18 mouse cellular contexts compared by ENCODE assay signal in genomic region chr8:123857361-123857760, GRCm38 (mm10). TPM values are rescaled to one million over a fixed set of nuclear protein-coding genes. Genes with fewer than 3 reads are reported as not detected.
DNase-seq lines count a peak whose midpoint lies in the region; ATAC-seq and TF ChIP-seq lines count a peak whose summit lies in the region.
"Had no signal": no experiment of that assay in that cellular context is flagged by ENCODE, and none has a peak within 500 bp of the region (broad histone marks: within the 10 kb centered on the region; RNA-seq: fewer than 3 reads in every experiment).

No protein-coding gene starts in this region.

- no peak for TF ChIP-seq CTCF in olfactory bulb, adult 2 months (IDR thresholded peaks at IDR 0.05; ENCODE audit: insufficient read depth, low read depth, low read length)

- H3K9ac ChIP-seq in hindbrain, embryonic 15.5 days = no peak overlapping the region
- no peak overlapping the region for H3K9ac ChIP-seq in hindbrain, embryonic 16.5 days (ENCODE audit: low read depth, low read length)
- H3K9ac ChIP-seq in neural tube, embryonic 12.5 days = no peak overlapping the region
- 0 out of 2 replicates have a peak overlapping the region, but pooled peaks have one; percentile 98 for H3K9ac ChIP-seq in liver, embryonic 12.5 days
- H3K9ac ChIP-seq: intestine, embryonic 15.5 days; stomach, embryonic 15.5 days had no signal

- H3K4me3 ChIP-seq in hindbrain, embryonic 15.5 days = 0 out of 2 replicates have a peak overlapping the region, but pooled peaks have one; percentile 98
- H3K4me3 ChIP-seq in hindbrain, embryonic 16.5 days (ENCODE audit: low read length) = no peak overlapping the region
- no peak overlapping the region for H3K4me3 ChIP-seq in neural tube, embryonic 12.5 days
- H3K4me3 ChIP-seq in liver, embryonic 12.5 days = peak overlapping the region; percentile 98
- H3K4me3 ChIP-seq in olfactory bulb, adult 2 months (ENCODE audit: insufficient read depth, low read depth, low read length) = peak overlapping the region; percentile 81

- no peak for ATAC-seq in hindbrain, embryonic 15.5 days (ENCODE audit: low FRiP score, low read depth)
- ATAC-seq in hindbrain, embryonic 16.5 days = no peak
- no peak for ATAC-seq in neural tube, embryonic 12.5 days (ENCODE audit: low FRiP score, low read depth)
- ATAC-seq in liver, embryonic 12.5 days = no peak
- ATAC-seq: CD4-positive, CD25-positive, alpha-beta regulatory T cell, adult 4 months; intestine, embryonic 15.5 days had no signal

- H3K4me1 ChIP-seq in hindbrain, embryonic 15.5 days (replicated peaks) = peaks cover 19% of the 10 kb centered on the region
- peaks cover 10% of the 10 kb centered on the region for H3K4me1 ChIP-seq in hindbrain, embryonic 16.5 days (ENCODE audit: control insufficient read depth, insufficient read depth, low read depth, low read length)
- H3K4me1 ChIP-seq in neural tube, embryonic 12.5 days = peaks cover 9% of the 10 kb centered on the region
- H3K4me1 ChIP-seq in liver, embryonic 12.5 days = peaks cover 42% of the 10 kb centered on the region
- peaks cover 8% of the 10 kb centered on the region for H3K4me1 ChIP-seq in olfactory bulb, adult 2 months (ENCODE audit: control insufficient read depth, insufficient read depth, low read length)

- DNase-seq in neural tube, embryonic 10.5 days (ENCODE audit: extremely low spot score, low spot score) = no peak
- DNase-seq in spleen, postnatal 4 days (ENCODE audit: low spot score in 2 of 2) = no peak
- DNase-seq: adrenal gland, postnatal 14 days; gastrocnemius, postnatal 14 days; heart, postnatal 10 days; lung, postnatal 36 days; right cerebral cortex, adult 18-20 months; thymus, postnatal 14 days had no signal

- no peak overlapping the region for H3K27ac ChIP-seq in hindbrain, embryonic 15.5 days (replicated peaks)
- H3K27ac ChIP-seq in hindbrain, embryonic 16.5 days (ENCODE audit: low read depth, low read length) = no peak overlapping the region
- H3K27ac ChIP-seq in neural tube, embryonic 12.5 days = no peak overlapping the region
- H3K27ac ChIP-seq in liver, embryonic 12.5 days = no peak overlapping the region
- peak overlapping the region; percentile 75 for H3K27ac ChIP-seq in olfactory bulb, adult 2 months (ENCODE audit: insufficient read depth, low read depth, low read length)
- H3K27ac ChIP-seq: embryonic facial prominence, embryonic 13.5 days; intestine, embryonic 15.5 days; kidney, postnatal 0 days; stomach, embryonic 15.5 days had no signal

- no peak for TF ChIP-seq POLR2A in olfactory bulb, adult 2 months (IDR thresholded peaks at IDR 0.05; ENCODE audit: insufficient read depth, low read depth, low read length)

- H3K4me2 ChIP-seq in hindbrain, embryonic 15.5 days = peak overlapping the region; percentile 89; the same call in 1 of the 2 replicates
- H3K4me2 ChIP-seq in hindbrain, embryonic 16.5 days (ENCODE audit: low read length) = no peak overlapping the region; the same call in 1 of the 2 replicates
- H3K4me2 ChIP-seq in neural tube, embryonic 12.5 days (replicated peaks) = peak overlapping the region; percentile 81; the same call in 1 of the 2 replicates
- peak overlapping the region; percentile 98 for H3K4me2 ChIP-seq in liver, embryonic 12.5 days

- H3K9me3 ChIP-seq in hindbrain, embryonic 15.5 days = no peaks in the 10 kb centered on the region
- no peaks in the 10 kb centered on the region for H3K9me3 ChIP-seq in hindbrain, embryonic 16.5 days (ENCODE audit: control insufficient read depth, low read length)
- H3K9me3 ChIP-seq in neural tube, embryonic 12.5 days = no peaks in the 10 kb centered on the region
- H3K9me3 ChIP-seq in liver, embryonic 12.5 days (replicated peaks) = 0 out of 2 replicates have a peak, but pooled peaks cover 4% of the 10 kb centered on the region
- H3K9me3 ChIP-seq: embryonic facial prominence, embryonic 13.5 days; intestine, embryonic 15.5 days; stomach, embryonic 15.5 days had no signal

- WGBS in hindbrain, embryonic 15.5 days = 72% methylated on average over 3 of the region's 3 CpGs
- WGBS in hindbrain, embryonic 16.5 days = 77% methylated on average over 3 of the region's 3 CpGs
- WGBS in neural tube, embryonic 12.5 days = 70% methylated on average over 3 of the region's 3 CpGs
- WGBS in liver, embryonic 12.5 days (ENCODE audit: insufficient replicate concordance) = 75% methylated on average over 3 of the region's 3 CpGs
- 28% methylated on average over 3 of the region's 3 CpGs for WGBS in olfactory bulb, adult 2 months

- H3K27me3 ChIP-seq in hindbrain, embryonic 15.5 days = peaks cover 9% of the 10 kb centered on the region; the same call in 1 of the 2 replicates
- H3K27me3 ChIP-seq in hindbrain, embryonic 16.5 days (replicated peaks; ENCODE audit: control insufficient read depth, insufficient read depth, low read length) = no peaks in the 10 kb centered on the region; the same call in 1 of the 2 replicates
- H3K27me3 ChIP-seq in neural tube, embryonic 12.5 days (replicated peaks) = peaks cover 11% of the 10 kb centered on the region; the same call in 1 of the 2 replicates
- H3K27me3 ChIP-seq in liver, embryonic 12.5 days (replicated peaks) = peaks cover 27% of the 10 kb centered on the region
- H3K27me3 ChIP-seq: intestine, embryonic 15.5 days; stomach, embryonic 15.5 days had no signal

- H3K36me3 ChIP-seq in hindbrain, embryonic 15.5 days = no peaks in the 10 kb centered on the region
- no peaks in the 10 kb centered on the region for H3K36me3 ChIP-seq in hindbrain, embryonic 16.5 days (ENCODE audit: control insufficient read depth, insufficient read depth, low read length)
- no peaks in the 10 kb centered on the region for H3K36me3 ChIP-seq in neural tube, embryonic 12.5 days
- no peaks in the 10 kb centered on the region for H3K36me3 ChIP-seq in liver, embryonic 12.5 days
- H3K36me3 ChIP-seq: embryonic facial prominence, embryonic 13.5 days; intestine, embryonic 15.5 days; stomach, embryonic 15.5 days had no signal

RNA-seq across cellular contexts. Expression of gene Ccsap, which starts 2.6 kb away (rescaled TPM):
- polyA plus RNA-seq in hindbrain, embryonic 15.5 days (2015; fragmentation: Nextera tagmentation; extraction: Ambion mirVana) = 5.7 and 6.2 TPM in 2 replicates
- polyA plus RNA-seq in hindbrain, embryonic 16.5 days (2015; fragmentation: Nextera tagmentation; extraction: Ambion mirVana) = 4.8 and 4.9 TPM in 2 replicates
- polyA plus RNA-seq in neural tube, embryonic 12.5 days (2016; fragmentation: Nextera tagmentation; extraction: Ambion mirVana) = 8.2 and 8.5 TPM in 2 replicates
- polyA plus RNA-seq in liver, embryonic 12.5 days (2016; fragmentation: Nextera tagmentation; extraction: Ambion mirVana) = 5.5 and 5.8 TPM in 2 replicates
- polyA plus RNA-seq in olfactory bulb, adult 2 months (2012; ENCODE audit: insufficient read depth, insufficient read length, low replicate concordance, missing spikeins) = not detected in 2 replicates

RNA-seq across cellular contexts. Expression of gene Acta1, which starts 37.2 kb away (rescaled TPM):
- 8.0 and 10.5 TPM in 2 replicates for polyA plus RNA-seq in hindbrain, embryonic 15.5 days (2015; fragmentation: Nextera tagmentation; extraction: Ambion mirVana)
- 11.8 and 166 TPM in 2 replicates for polyA plus RNA-seq in hindbrain, embryonic 16.5 days (2015; fragmentation: Nextera tagmentation; extraction: Ambion mirVana)
- 56.3 and 78.1 TPM in 2 replicates for polyA plus RNA-seq in neural tube, embryonic 12.5 days (2016; fragmentation: Nextera tagmentation; extraction: Ambion mirVana)
- 2.1 and 4.9 TPM in 2 replicates for polyA plus RNA-seq in liver, embryonic 12.5 days (2016; fragmentation: Nextera tagmentation; extraction: Ambion mirVana)
- not detected in 2 replicates for polyA plus RNA-seq in olfactory bulb, adult 2 months (2012; ENCODE audit: insufficient read depth, insufficient read length, low replicate concordance, missing spikeins)

RNA-seq across cellular contexts. Expression of gene Rab4a, which starts 51.6 kb away (rescaled TPM):
- polyA plus RNA-seq in hindbrain, embryonic 15.5 days (2015; fragmentation: Nextera tagmentation; extraction: Ambion mirVana) = 77.5 and 82.2 TPM in 2 replicates
- 86.1 and 87.4 TPM in 2 replicates for polyA plus RNA-seq in hindbrain, embryonic 16.5 days (2015; fragmentation: Nextera tagmentation; extraction: Ambion mirVana)
- polyA plus RNA-seq in neural tube, embryonic 12.5 days (2016; fragmentation: Nextera tagmentation; extraction: Ambion mirVana) = 73.0 and 74.2 TPM in 2 replicates
- polyA plus RNA-seq in liver, embryonic 12.5 days (2016; fragmentation: Nextera tagmentation; extraction: Ambion mirVana) = 36.3 and 38.3 TPM in 2 replicates
- polyA plus RNA-seq in olfactory bulb, adult 2 months (2012; ENCODE audit: insufficient read depth, insufficient read length, low replicate concordance, missing spikeins) = not detected in 2 replicates

Comparison
In these comparisons a context has a peak if more than half of its experiments do, and no peak if none do; other contexts are left out.
1. H3K4me3 ChIP-seq: peak in hindbrain, embryonic 15.5 days (single experiment), liver, embryonic 12.5 days (single experiment) and olfactory bulb, adult 2 months (single experiment); none in hindbrain, embryonic 16.5 days (single experiment) and neural tube, embryonic 12.5 days (single experiment).